Mouse (Mus musculus) liver, adult 2 months (tissue): ENCODE data around the gene Dync1h1. TPM values are rescaled to one million over a fixed set of nuclear protein-coding genes. Genes with fewer than 3 reads are reported as not detected.

Experiments used
- DNase-seq: peaks from one replicate; pipeline ENCODE4 v3.0.0-alpha.2; 2011; ENCODE audit warnings: low read depth, low spot score; ENCODE audit errors: extremely low read depth
- H3K27ac ChIP-seq: fragments of 200-500 bp; replicated peaks from 2 replicates; pipeline ENCODE4 v1.5.1; 2012; ENCODE audit warnings: low read depth, mild to moderate bottlenecking, control low read depth, inconsistent platforms, low read length; ENCODE audit not compliant: insufficient read depth
- H3K27me3 ChIP-seq: fragments of 200-500 bp; 2 replicates; pipeline ENCODE4 v1.6.1; 2012; ENCODE audit warnings: mild to moderate bottlenecking, moderate library complexity, low read length, inconsistent platforms; ENCODE audit not compliant: control insufficient read depth, insufficient read depth
- H3K36me3 ChIP-seq: fragments of 200-500 bp; 2 replicates; pipeline ENCODE4 v1.6.1; 2012; ENCODE audit warnings: low read length, inconsistent platforms; ENCODE audit not compliant: control insufficient read depth, insufficient read depth
- H3K4me1 ChIP-seq: fragments of 200-500 bp; 2 replicates; pipeline ENCODE4 v1.6.1; 2011; ENCODE audit warnings: low read length; ENCODE audit not compliant: control insufficient read depth, insufficient read depth
- H3K4me3 ChIP-seq: fragments of 200-500 bp; 2 replicates; pipeline ENCODE4 v1.5.1; 2011; ENCODE audit warnings: low read depth, mild to moderate bottlenecking, control low read depth, low read length, moderate library complexity; ENCODE audit not compliant: insufficient read depth
- H3K79me2 ChIP-seq: fragments of 200-500 bp; 2 replicates; pipeline ENCODE4 v1.6.1; 2012; ENCODE audit warnings: inconsistent platforms, mild to moderate bottlenecking, low read length, moderate library complexity; ENCODE audit not compliant: control insufficient read depth, insufficient read depth
- H3K9ac ChIP-seq: fragments of 200-500 bp; 2 replicates; pipeline ENCODE4 v1.6.1; 2012; ENCODE audit warnings: low read depth, mild to moderate bottlenecking, control low read depth, inconsistent platforms, low read length
- CTCF ChIP-seq: fragments of 200-500 bp; IDR thresholded peaks from 2 replicates; pipeline ENCODE4 v1.5.1; 2011; ENCODE audit warnings: low read depth, low read length, control low read depth
- POLR2A ChIP-seq: fragments of 200-500 bp; IDR thresholded peaks from 2 replicates; pipeline ENCODE4 v1.6.1; 2011; ENCODE audit warnings: low read length, control low read depth; ENCODE audit not compliant: insufficient read depth; ENCODE audit errors: extremely low read depth
- WGBS: fragments of 180-500 bp; shearing (Covaris S2); methylation state at CpG from one replicate; pipeline ENCODE4 v1.1.7; 2018; 5-methylcytosine and 5-hydroxymethylcytosine counted together
- polyA plus RNA-seq: library from polyadenylated mRNA; depleted of rRNA; stranded (reverse); fragments of >200 nt; gene quantifications from 2 replicates; pipeline ENCODE4 v1.2.3, GENCODE M21; 2012; rRNA removed
- total RNA-seq: library from RNA; depleted of rRNA; stranded (reverse); fragments of >200 nt; gene quantifications from 2 replicates; pipeline ENCODE4 v1.2.3, GENCODE M21; 2014; rRNA removed

Dync1h1 gene
- total and polyA plus RNA-seq, 2 experiments: 56.5 to 85.8 TPM

DNA sequence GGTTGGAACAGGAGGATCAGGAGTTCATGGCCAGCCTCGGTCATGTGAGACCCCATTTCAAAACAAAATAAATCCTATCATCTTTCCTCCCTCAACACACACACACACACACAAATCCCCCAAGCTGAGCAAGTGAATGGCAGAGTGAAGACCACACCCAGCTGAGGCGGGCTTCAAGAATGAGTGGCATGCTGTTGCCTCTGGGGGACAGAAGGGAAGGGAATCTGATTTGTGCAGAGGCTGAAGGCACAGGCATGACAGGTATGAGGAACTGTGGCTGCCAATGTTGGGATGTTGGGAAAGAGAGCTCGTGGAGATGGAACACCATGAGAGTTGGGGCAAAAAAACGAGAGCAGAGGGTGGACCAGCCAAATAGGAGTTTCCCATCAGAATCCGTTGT, 110.0 kb downstream of the Dync1h1 start:
- H3K4me1 ChIP-seq: peaks cover 2% of the 10 kb centered on the region; the same call in 1 of the 2 replicates
- H3K36me3 ChIP-seq: no peaks in the 10 kb centered on the region
- no peak overlapping the region for H3K27ac ChIP-seq
- H3K4me3 ChIP-seq: no peak overlapping the region
- no peaks in the 10 kb centered on the region for H3K79me2 ChIP-seq
- no peaks in the 10 kb centered on the region for H3K27me3 ChIP-seq
- no peak for TF ChIP-seq POLR2A
- TF ChIP-seq CTCF: no peak
- 66% methylated on average over 5 of the region's 5 CpGs for WGBS
- no peak for DNase-seq
- H3K9ac ChIP-seq: no peak overlapping the region

- Histone ChIP-seq H3K27ac (no peak overlapping the region), H3K9ac (no peak overlapping the region), H3K36me3 (no peaks in the 10 kb centered on the region), H3K4me3 (no peak overlapping the region), H3K4me1 (no peaks in the 10 kb centered on the region), H3K27me3 (no peaks in the 10 kb centered on the region), H3K79me2 (no peaks in the 10 kb centered on the region)
- no peak for DNase-seq
- WGBS: 97% methylated on average over 6 of the region's 6 CpGs
- TF ChIP-seq POLR2A (no peak), CTCF (peak; percentile 23; the same call in 1 of the 2 replicates)
Observed at GRCm38 (mm10) chr12:110713784-110714183, 112.5 kb downstream of the Dync1h1 start.

DNA sequence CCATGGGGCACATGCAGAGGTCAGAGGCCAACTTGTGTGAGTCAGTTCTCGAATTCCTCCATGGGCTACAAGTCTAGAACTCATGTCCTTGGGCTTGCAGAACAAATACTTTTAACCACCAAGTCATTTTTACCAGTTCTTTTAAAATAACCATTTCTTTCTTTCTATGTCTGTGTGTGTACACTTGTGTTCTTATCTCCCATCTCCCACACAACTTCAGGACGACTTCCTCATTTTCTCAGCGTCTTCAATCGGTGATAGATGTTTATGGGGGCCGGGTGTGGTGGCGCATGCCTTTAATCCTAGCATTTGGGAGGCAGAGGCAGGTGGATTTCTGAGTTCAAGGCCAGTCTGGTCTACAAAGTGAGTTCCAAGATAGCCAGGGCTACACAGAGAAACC, 113.0 kb downstream of the Dync1h1 start:
- no peaks in the 10 kb centered on the region for H3K27me3 ChIP-seq
- H3K36me3 ChIP-seq: no peaks in the 10 kb centered on the region
- no peaks in the 10 kb centered on the region for H3K79me2 ChIP-seq
- no peaks in the 10 kb centered on the region for H3K4me1 ChIP-seq
- no peak overlapping the region for H3K27ac ChIP-seq
- WGBS: 85% methylated on average over 6 of the region's 6 CpGs
- no peak for DNase-seq
- no peak for TF ChIP-seq POLR2A
- TF ChIP-seq CTCF: no peak
- no peak overlapping the region for H3K9ac ChIP-seq
- no peak overlapping the region for H3K4me3 ChIP-seq

GRCm38 (mm10) chr12:110716004-110716403, 114.8 kb downstream of the Dync1h1 start:
- H3K4me1 ChIP-seq: no peaks in the 10 kb centered on the region
- no peak for DNase-seq
- H3K79me2 ChIP-seq: no peaks in the 10 kb centered on the region
- no peaks in the 10 kb centered on the region for H3K36me3 ChIP-seq
- no peak overlapping the region for H3K27ac ChIP-seq
- H3K4me3 ChIP-seq: no peak overlapping the region
- no peaks in the 10 kb centered on the region for H3K27me3 ChIP-seq
- no peak overlapping the region for H3K9ac ChIP-seq
- 36% methylated on average over 5 of the region's 5 CpGs for WGBS
- TF ChIP-seq POLR2A (no peak), CTCF (no peak)

Other genes with a start within 250 kb of the Dync1h1 start
- gene Ppp2r5c, start 154.3 kb upstream of the Dync1h1 start, total RNA-seq: 28.3 and 29.4 TPM in 2 replicates
- 12.5 and 15.2 TPM in 2 replicates for gene Ppp2r5c, start 154.3 kb upstream of the Dync1h1 start, polyA plus RNA-seq
- gene 1700001K19Rik, start 81.2 kb downstream of the Dync1h1 start, total RNA-seq: not detected in 2 replicates
- gene 1700001K19Rik, start 81.2 kb downstream of the Dync1h1 start, polyA plus RNA-seq: not detected in 2 replicates
- 114 and 134 TPM in 2 replicates for gene Hsp90aa1, start 101.3 kb downstream of the Dync1h1 start, total RNA-seq
- 36.4 and 49.8 TPM in 2 replicates for gene Hsp90aa1, start 101.3 kb downstream of the Dync1h1 start, polyA plus RNA-seq
- 19.5 and 21.0 TPM in 2 replicates for gene Wdr20, start 136.5 kb downstream of the Dync1h1 start, total RNA-seq
- 14.8 and 16.5 TPM in 2 replicates for gene Wdr20, start 136.5 kb downstream of the Dync1h1 start, polyA plus RNA-seq
- gene Mok, start 239.5 kb downstream of the Dync1h1 start, total RNA-seq: 0.07 and 0.18 TPM in 2 replicates
- 0.20 TPM in 1 of 2 replicates, not detected in the other for gene Mok, start 239.5 kb downstream of the Dync1h1 start, polyA plus RNA-seq
- 4.0 TPM in 2 replicates for gene Zfp839, start 248.8 kb downstream of the Dync1h1 start, total RNA-seq
- gene Zfp839, start 248.8 kb downstream of the Dync1h1 start, polyA plus RNA-seq: 3.1 and 4.8 TPM in 2 replicates